Mouse (Mus musculus) kidney, embryonic 15.5 days (tissue): ENCODE data around the gene Bcl10. TPM values are rescaled to one million over a fixed set of nuclear protein-coding genes. Genes with fewer than 3 reads are reported as not detected.
"Not testable (repeated sequence)": the region's sequence is repeated elsewhere in the genome, so short reads cannot be mapped to it uniquely, and the experiment has no call there.

ENCODE experiments used
- ATAC-seq: fragments of 200-750 bp; cut with Nextera tagmentation; replicated peaks from 2 replicates; pipeline ENCODE4 v1.8.0; 2017; ENCODE audit warnings: moderate TSS enrichment; ENCODE audit not compliant: low FRiP score
- H3K27ac ChIP-seq: fragments of 300-500 bp; sonication (generic); 2 replicates; pipeline ENCODE4 v1.5.1; 2015; ENCODE audit warnings: mild to moderate bottlenecking, inconsistent platforms
- H3K27me3 ChIP-seq: fragments of 300-500 bp; sonication (generic); 2 replicates; pipeline ENCODE4 v1.6.1; 2015; ENCODE audit warnings: inconsistent platforms
- H3K36me3 ChIP-seq: fragments of 300-500 bp; sonication (generic); 2 replicates; pipeline ENCODE4 v1.6.1; 2015; ENCODE audit warnings: inconsistent platforms
- H3K4me1 ChIP-seq: fragments of 300-500 bp; sonication (generic); 2 replicates; pipeline ENCODE4 v1.6.1; 2015; ENCODE audit warnings: inconsistent platforms
- H3K4me2 ChIP-seq: fragments of 300-500 bp; sonication (generic); 2 replicates; pipeline ENCODE4 v1.6.1; 2015; ENCODE audit warnings: moderate library complexity, mild to moderate bottlenecking, inconsistent platforms
- H3K4me3 ChIP-seq: fragments of 300-500 bp; sonication (generic); replicated peaks from 2 replicates; pipeline ENCODE4 v1.5.1; 2015; ENCODE audit warnings: mild to moderate bottlenecking, inconsistent platforms
- H3K9ac ChIP-seq: fragments of 300-500 bp; sonication (generic); 2 replicates; pipeline ENCODE4 v1.6.1; 2015; ENCODE audit warnings: mild to moderate bottlenecking, inconsistent platforms
- H3K9me3 ChIP-seq: fragments of 300-500 bp; sonication (generic); replicated peaks from 2 replicates; pipeline ENCODE4 v1.6.1; 2016; ENCODE audit warnings: inconsistent platforms
- WGBS: fragments of 180-500 bp; shearing (Covaris S2); methylation state at CpG from one replicate; pipeline ENCODE4 v1.1.7; 2015; ENCODE audit warnings: mixed read lengths; 5-methylcytosine and 5-hydroxymethylcytosine counted together
- polyA plus RNA-seq: library from polyadenylated mRNA; unstranded; fragments of >200 nt; fragmentation: Nextera tagmentation; extraction: Ambion mirVana; gene quantifications from 2 replicates; pipeline ENCODE4 v1.2.1, GENCODE M21; 2015

Bcl10 gene
- polyA plus RNA-seq, 1 experiment from 2014 or later = 53.5 TPM

DNA sequence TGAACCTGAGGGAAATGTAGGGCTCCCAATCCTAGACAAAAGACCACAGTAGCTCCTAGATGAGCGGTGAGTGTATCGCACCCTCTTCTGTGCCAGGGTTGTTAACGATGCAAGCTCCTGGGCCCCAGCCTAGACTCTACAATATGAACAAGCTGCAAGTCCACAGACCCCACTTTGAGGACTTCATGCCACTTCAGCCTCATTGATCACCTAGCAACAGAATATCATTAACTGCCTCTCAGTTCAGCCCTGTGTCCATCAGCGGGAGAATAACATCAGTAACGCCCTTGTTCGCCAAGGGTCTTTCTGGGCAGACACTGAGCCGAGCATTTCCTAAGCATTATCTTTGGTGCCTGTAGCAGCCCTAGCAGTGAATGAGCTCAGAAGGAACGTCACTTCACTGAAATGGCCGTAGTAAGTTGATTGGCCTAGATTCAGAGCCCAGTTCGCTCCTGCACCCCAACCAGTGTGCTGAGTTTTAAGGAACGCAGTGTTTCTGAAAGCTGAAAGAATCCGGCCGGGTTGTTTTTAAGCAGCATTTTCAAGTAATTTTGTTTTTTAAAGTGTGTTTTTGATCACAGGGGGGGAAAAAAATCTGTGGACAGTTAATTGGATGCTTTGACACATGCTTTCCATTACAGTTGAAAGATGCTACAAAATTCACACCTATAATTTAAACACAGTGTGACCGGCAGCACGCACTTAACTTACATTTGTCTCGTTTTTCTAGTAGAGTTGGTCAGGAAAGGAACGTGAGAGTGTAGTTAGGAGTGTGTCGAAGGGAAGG lies 32.1 kb upstream of the Bcl10 start:
- Histone ChIP-seq H3K27ac (no peak overlapping the region), H3K4me3 (no peak overlapping the region), H3K27me3 (no peaks in the 10 kb centered on the region), H3K9me3 (no peaks in the 10 kb centered on the region), H3K36me3 (peaks cover 14% of the 10 kb centered on the region; the same call in 1 of the 2 replicates), H3K4me1 (peaks cover 9% of the 10 kb centered on the region), H3K9ac (no peak overlapping the region), H3K4me2 (no peak overlapping the region)
- no peak for ATAC-seq
- WGBS = 88% methylated on average over 18 of the region's 18 CpGs

DNA sequence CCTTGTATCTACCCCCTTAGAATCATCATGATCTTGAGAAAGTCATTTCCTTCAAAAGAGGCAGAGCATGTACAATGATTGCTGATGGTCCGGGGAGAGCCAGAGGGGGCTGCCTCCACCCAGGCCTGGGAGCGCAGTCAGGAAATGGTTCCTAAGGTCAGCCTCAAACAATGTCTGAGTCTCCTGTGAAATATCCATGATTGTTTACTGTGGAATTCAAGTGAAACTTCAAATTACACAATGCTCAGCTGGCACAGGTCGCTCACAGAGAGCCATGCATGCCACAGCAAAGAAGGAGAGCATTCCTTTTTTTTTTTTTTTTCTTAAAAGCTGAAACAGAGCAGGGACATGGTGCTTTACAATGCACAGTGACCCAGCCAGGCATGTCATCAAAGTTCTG lies 30.2 kb upstream of the Bcl10 start:
- no peak overlapping the region for H3K4me2 ChIP-seq
- H3K4me3 ChIP-seq = no peak overlapping the region
- no peak overlapping the region for H3K27ac ChIP-seq
- no peak for ATAC-seq
- WGBS = 72% methylated on average over 3 of the region's 3 CpGs
- no peaks in the 10 kb centered on the region for H3K27me3 ChIP-seq
- no peaks in the 10 kb centered on the region for H3K9me3 ChIP-seq
- H3K36me3 ChIP-seq = peaks cover 14% of the 10 kb centered on the region; the same call in 1 of the 2 replicates
- H3K9ac ChIP-seq = no peak overlapping the region
- no peaks in the 10 kb centered on the region for H3K4me1 ChIP-seq

DNA sequence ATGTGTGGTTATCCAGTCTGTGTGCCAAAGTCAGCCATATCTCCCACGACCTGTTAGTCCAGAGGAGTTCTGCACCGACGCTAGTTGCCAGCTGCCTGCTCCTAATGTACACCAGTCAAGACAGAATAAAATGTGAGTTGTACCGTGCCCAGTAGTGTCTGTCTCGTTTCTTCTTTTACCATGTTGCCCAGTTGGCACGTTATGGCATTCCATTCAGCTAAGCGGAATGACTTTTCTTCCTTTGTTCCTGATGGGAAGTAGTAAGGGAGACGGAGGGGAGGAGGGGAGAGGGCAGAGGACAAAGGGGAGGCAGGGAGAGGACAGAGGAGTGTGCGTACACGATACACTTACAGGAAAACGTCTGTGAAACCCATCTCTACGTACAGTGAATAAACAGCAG lies 28.5 kb upstream of the Bcl10 start:
- WGBS = 61% methylated on average over 12 of the region's 12 CpGs
- peaks cover under 1% of the 10 kb centered on the region; the same call in 1 of the 2 replicates for H3K4me1 ChIP-seq
- no peak for ATAC-seq
- no peak overlapping the region for H3K4me2 ChIP-seq
- H3K36me3 ChIP-seq = peaks cover 14% of the 10 kb centered on the region; the same call in 1 of the 2 replicates
- no peaks in the 10 kb centered on the region for H3K9me3 ChIP-seq
- no peaks in the 10 kb centered on the region for H3K27me3 ChIP-seq
- H3K27ac ChIP-seq = no peak overlapping the region
- H3K4me3 ChIP-seq = no peak overlapping the region
- H3K9ac ChIP-seq = no peak overlapping the region

DNA sequence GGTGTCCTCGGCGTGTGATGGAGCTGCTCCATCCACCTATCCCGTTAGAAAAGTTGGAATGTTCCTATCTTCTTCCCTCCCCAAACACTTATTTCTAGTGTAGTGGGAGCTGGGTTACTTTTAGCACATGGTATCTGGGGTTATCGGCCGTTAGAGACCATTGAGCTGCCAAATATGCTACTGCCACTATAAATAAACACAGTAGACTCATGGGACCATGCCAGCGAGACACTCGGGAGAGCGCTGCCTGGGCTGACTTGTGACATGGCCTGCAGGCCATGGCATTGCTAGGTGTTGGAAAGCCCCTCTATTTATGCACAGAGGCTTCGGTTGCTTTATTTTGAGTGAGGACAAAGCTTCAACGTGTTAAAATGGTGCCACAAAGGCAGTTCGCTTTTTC lies 24.9 kb upstream of the Bcl10 start:
- 79% methylated on average over 11 of the region's 11 CpGs for WGBS
- Histone ChIP-seq H3K4me3 (no peak overlapping the region), H3K9me3 (no peaks in the 10 kb centered on the region), H3K4me2 (no peak overlapping the region), H3K27me3 (no peaks in the 10 kb centered on the region), H3K4me1 (peaks cover 9% of the 10 kb centered on the region; the same call in 1 of the 2 replicates), H3K36me3 (0 out of 2 replicates have a peak, but pooled peaks cover 3% of the 10 kb centered on the region), H3K9ac (no peak overlapping the region), H3K27ac (no peak overlapping the region)
- no peak for ATAC-seq

DNA sequence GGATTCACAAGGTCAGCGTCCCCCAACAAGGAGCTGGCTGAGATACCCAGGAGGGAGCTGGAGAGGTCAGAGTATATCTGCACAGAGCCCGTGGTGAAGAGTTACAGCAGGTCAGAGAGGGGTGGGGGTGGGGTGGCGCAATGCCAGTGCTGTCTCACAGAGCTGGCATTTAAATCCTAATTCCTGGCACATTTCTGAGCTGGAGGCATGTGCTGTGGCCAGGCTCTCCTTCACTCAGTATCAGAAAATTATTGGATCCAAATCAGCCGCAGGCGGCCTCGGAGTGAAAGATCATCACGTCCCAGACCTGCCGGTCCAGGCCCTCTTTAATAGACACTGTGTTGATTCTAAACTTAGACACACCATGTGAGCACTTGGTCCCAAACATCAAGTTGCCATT lies 22.8 kb upstream of the Bcl10 start:
- Histone ChIP-seq H3K36me3 (0 out of 2 replicates have a peak, but pooled peaks cover 3% of the 10 kb centered on the region), H3K9me3 (no peaks in the 10 kb centered on the region; the same call in 1 of the 2 replicates), H3K4me1 (peaks cover 9% of the 10 kb centered on the region; the same call in 1 of the 2 replicates), H3K9ac (no peak overlapping the region), H3K27me3 (no peaks in the 10 kb centered on the region), H3K4me3 (no peak overlapping the region), H3K4me2 (no peak overlapping the region), H3K27ac (no peak overlapping the region)
- WGBS = 78% methylated on average over 8 of the region's 8 CpGs
- no peak for ATAC-seq

DNA sequence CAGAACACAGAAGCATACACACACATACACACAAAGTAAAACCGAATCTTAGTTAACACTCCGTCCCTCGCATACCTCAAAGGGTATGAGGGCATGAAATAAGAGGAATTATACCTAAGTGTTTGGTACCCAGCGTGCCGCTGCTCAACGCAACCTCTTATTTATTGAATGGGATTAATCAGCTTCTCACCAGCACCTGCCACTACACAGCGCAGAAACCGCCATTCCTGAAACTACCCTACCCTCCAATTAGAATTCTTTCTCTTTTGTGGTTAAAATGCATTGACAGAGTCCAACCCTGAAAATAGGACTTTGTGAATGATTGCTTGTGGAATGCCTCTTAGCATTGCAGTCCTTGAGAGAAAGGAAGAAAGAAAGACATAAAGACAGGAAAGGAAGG lies 19.1 kb upstream of the Bcl10 start:
- H3K4me1 ChIP-seq = peaks cover 24% of the 10 kb centered on the region; the same call in 1 of the 2 replicates
- H3K36me3 ChIP-seq = no peaks in the 10 kb centered on the region
- ATAC-seq = no peak
- no peak overlapping the region for H3K9ac ChIP-seq
- H3K27me3 ChIP-seq = no peaks in the 10 kb centered on the region
- H3K9me3 ChIP-seq = no peaks in the 10 kb centered on the region; the same call in 1 of the 2 replicates
- no peak overlapping the region for H3K27ac ChIP-seq
- no peak overlapping the region for H3K4me3 ChIP-seq
- H3K4me2 ChIP-seq = no peak overlapping the region
- WGBS = 94% methylated on average over 8 of the region's 8 CpGs

DNA sequence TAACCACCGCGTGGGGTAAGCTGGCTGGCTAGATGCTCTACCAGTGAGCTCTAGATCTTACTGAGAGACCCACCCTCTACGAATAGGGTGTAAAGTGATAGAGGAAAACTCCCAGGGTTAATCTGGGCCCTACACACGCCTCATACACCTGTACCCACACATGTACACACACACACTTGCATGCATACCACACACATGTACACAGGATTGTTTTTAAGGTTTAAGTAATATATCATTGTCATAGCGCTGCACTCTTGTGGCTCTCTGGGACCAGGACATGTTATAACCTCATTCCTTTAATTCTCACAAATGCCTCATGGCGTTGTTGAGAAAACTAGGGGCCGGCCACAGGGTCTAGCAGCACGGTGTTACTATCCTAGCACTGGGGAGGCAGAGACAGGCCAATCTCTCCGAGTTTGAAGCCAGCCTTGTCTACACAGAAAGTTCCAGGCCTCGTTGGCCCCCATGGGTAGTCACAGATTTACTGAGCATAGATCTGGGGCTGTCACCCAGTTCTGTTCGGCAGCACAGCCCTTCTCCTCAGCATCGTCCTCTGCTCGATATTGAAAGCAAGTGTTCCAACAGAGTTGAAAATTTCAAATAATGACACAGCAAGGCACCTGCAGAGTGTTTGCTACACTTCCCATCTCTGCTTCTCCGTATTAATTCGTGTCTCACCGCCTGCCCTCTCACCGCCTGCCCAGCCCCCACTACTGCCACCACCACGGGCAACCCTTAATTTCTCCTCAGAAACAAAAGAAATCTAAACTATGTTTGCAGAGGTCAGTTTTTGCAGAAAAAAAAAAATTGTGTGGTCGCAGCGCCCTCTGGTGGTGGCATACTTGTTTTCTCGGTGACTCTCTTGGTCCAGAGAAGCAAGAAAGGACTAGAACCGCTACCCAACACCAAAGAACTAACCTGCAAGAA lies 17.5 kb upstream of the Bcl10 start:
- Histone ChIP-seq H3K4me3 (no peak overlapping the region), H3K36me3 (no peaks in the 10 kb centered on the region)
- WGBS = 54% methylated on average over 22 of the region's 22 CpGs

DNA sequence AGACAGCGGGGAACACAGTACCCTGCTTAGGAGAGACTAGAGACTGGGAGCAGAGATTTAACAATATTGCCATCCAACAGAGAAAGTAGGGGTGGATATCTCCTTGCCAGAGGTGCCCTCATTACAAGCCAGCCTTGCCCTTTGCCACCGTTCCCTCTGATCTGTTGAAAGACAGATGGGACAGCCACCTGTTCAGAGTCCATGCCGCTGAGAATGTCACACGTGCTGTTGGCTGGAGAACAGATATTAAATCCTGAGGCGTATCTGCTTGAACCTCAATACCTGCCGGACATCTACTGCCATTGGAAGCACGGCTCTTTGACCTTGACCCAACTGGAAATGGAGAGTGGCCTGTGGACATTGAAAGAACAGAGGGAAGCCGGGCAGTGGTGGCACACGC lies 16.0 kb upstream of the Bcl10 start:
- no peak overlapping the region for H3K27ac ChIP-seq
- H3K9ac ChIP-seq = no peak overlapping the region
- 87% methylated on average over 9 of the region's 9 CpGs for WGBS
- no peak overlapping the region for H3K4me3 ChIP-seq
- 0 out of 2 replicates have a peak, but pooled peaks cover 15% of the 10 kb centered on the region for H3K4me1 ChIP-seq
- H3K27me3 ChIP-seq = no peaks in the 10 kb centered on the region
- H3K4me2 ChIP-seq = no peak overlapping the region
- H3K9me3 ChIP-seq = no peaks in the 10 kb centered on the region; the same call in 1 of the 2 replicates
- ATAC-seq = no peak
- no peaks in the 10 kb centered on the region for H3K36me3 ChIP-seq

More for the DNA sequence above, 17.5 kb upstream of the Bcl10 start:
- H3K27ac ChIP-seq = no peak overlapping the region
- H3K27me3 ChIP-seq = no peaks in the 10 kb centered on the region
- H3K4me2 ChIP-seq = peak overlapping the region; percentile 46
- 0 out of 2 replicates have a peak, but pooled peaks cover 15% of the 10 kb centered on the region for H3K4me1 ChIP-seq
- ATAC-seq = 0 out of 2 replicates have a peak, but pooled peaks have one; percentile 15
- no peaks in the 10 kb centered on the region; the same call in 1 of the 2 replicates for H3K9me3 ChIP-seq
- H3K9ac ChIP-seq = no peak overlapping the region

DNA sequence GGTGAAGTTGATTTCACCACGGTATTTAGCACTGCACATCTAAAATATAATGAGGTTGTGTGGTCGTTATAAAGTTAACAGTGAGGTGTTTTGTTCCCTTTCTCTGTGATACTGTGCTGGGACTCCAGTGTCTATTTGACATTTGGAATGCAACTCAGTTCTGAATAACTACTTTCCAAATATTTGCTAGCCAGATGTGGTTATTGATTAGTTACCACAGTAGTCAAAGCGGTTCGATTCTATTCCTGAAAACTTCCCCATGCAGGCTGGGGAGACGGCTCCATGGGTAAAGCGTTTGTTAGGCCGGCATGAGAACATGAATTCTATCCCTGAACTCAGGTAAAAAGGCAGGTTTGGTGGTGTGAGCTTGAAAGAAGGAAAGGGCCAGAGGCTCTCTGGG lies 10.1 kb upstream of the Bcl10 start:
- no peaks in the 10 kb centered on the region for H3K36me3 ChIP-seq
- no peak for ATAC-seq
- H3K4me1 ChIP-seq = 0 out of 2 replicates have a peak, but pooled peaks cover 5% of the 10 kb centered on the region
- no peak overlapping the region for H3K9ac ChIP-seq
- H3K27me3 ChIP-seq = no peaks in the 10 kb centered on the region
- no peak overlapping the region for H3K4me2 ChIP-seq
- no peak overlapping the region for H3K4me3 ChIP-seq
- 86% methylated on average over 7 of the region's 7 CpGs for WGBS
- no peaks in the 10 kb centered on the region for H3K9me3 ChIP-seq
- H3K27ac ChIP-seq = no peak overlapping the region

DNA sequence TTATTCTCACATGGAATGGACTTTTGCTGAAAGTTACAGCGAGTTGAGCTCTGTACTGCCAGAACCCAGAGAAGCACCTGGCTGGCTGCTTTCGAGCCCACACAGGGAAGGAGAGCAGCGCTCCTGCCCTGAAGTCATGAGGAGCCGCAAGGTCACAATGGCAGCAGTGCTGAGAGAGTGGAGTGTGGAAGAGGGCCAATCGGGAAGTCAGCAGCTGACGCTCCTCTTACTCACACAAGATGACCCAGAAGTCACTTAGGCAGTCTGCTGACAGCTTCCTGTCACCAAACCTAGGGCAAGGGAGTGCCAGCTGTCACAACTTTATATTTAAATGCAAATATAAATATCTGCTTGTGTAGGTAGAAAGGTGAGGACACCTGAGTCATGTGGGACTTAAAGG lies 9.3 kb upstream of the Bcl10 start:
- no peaks in the 10 kb centered on the region for H3K27me3 ChIP-seq
- H3K4me1 ChIP-seq = no peaks in the 10 kb centered on the region
- H3K27ac ChIP-seq = no peak overlapping the region
- H3K36me3 ChIP-seq = no peaks in the 10 kb centered on the region
- no peak overlapping the region for H3K4me3 ChIP-seq
- H3K9ac ChIP-seq = no peak overlapping the region
- H3K4me2 ChIP-seq = no peak overlapping the region
- WGBS = 74% methylated on average over 6 of the region's 6 CpGs
- no peak for ATAC-seq
- H3K9me3 ChIP-seq = no peaks in the 10 kb centered on the region

DNA sequence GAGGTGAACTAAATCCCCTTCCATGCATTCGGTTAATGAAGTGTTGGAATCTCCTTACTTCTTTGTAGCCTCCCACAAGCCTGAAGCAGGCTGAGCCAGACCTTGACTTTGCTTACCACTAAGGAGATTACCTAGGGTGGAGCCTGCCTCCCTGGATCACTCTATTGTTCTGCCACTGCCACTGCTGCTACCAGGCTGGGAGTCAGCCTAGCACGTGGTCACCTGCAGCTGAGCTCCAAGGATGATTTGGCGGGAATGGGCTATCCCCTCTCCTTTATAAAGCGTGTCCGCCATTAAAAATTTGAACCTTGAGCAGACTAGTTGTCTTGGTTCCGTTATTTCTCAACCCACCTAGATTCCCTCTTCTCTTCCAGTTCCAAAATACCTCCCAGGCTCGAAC lies 8.7 kb upstream of the Bcl10 start:
- not testable (repeated sequence) for H3K36me3 ChIP-seq, H3K27ac ChIP-seq, H3K4me2 ChIP-seq, H3K4me3 ChIP-seq, H3K4me1 ChIP-seq, ATAC-seq, H3K9ac ChIP-seq, H3K27me3 ChIP-seq, H3K9me3 ChIP-seq
- 84% methylated on average over 7 of the region's 7 CpGs for WGBS

DNA sequence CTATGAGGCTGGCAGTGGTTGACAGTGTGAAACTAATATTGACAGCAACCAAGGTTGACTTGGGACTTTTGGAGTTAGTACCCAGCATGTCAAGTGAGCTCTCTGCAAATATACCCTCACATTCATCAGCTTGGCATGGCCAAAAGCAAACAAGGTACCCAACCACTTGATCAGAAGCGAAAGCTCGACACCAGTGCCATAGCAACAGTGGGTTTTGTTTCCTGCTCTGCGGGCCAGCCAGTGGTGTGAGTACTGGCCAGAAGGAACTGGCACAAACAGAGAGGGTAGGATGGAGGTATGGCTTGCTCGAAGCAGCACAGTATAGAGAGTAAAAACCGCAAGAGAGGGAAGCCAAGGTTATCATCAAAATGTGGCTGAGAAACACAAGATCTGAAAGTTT lies 6.2 kb upstream of the Bcl10 start:
- Histone ChIP-seq H3K9me3 (0 out of 2 replicates have a peak, but pooled peaks cover 2% of the 10 kb centered on the region), H3K4me3 (no peak overlapping the region), H3K27ac (no peak overlapping the region), H3K36me3 (no peaks in the 10 kb centered on the region), H3K27me3 (no peaks in the 10 kb centered on the region), H3K9ac (no peak overlapping the region), H3K4me2 (no peak overlapping the region), H3K4me1 (no peaks in the 10 kb centered on the region)
- 91% methylated on average over 5 of the region's 5 CpGs for WGBS
- no peak for ATAC-seq
